Mouse (Mus musculus): ENCODE results near the gene Pik3ap1.

- TF ChIP-seq CTCF (conservative IDR thresholded peaks at IDR 0.05; ENCODE audit: low read length) (no peak), NANOG (IDR thresholded peaks at IDR 0.05; ENCODE audit: borderline replicate concordance, low read length) (no peak)
These were observed 9.8 kb downstream of the Pik3ap1 start for GRCm38 (mm10) chr19:41375096-41375495.
